Mouse (Mus musculus): ENCODE measurements around the gene Nlrc4.
"Not testable (repeated sequence)": the region's sequence is repeated elsewhere in the genome, so short reads cannot be mapped to it uniquely, and the experiment has no call there.

Gene Nlrc4

DNA sequence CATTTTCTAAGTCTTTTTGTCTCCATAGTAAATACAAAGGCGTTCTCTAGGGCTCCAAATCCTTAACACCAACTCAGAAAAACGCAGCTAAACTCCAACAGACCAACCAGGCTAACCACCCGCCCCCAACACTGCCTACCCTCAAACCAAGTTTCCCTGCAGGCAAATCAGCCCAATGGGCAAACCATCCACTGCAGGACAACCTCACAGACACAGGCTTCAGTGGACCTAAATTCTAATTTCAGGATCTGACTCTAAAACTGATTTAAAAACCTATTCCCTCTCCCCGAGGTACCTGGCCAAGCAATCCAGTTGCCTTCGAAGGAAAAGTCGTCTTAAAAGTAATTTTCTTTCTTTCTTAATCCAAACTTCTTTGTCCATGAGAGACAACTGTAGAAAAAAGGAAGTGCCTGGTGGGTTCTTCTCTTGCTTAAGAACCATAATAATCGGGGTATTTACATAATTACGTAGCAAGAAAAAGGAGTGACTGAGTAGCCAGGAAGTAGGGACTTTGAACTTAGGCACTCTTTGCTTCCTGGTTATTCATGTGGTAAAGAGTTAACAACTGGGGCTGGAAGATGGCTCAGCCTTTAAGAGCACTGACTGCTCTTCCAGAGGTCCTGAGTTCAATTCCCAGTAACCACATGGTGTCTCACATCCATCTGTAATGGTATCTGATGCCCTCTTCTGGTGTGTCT, at the start of gene Nlrc4:
TSS of gene Nlrc4 (minus strand) at position 432 of the 698 bp plus-strand sequence.
- in situ Hi-C loops (cut with MboI; ENCODE audit: unreplicated experiment in 2 of 2): no loop called here

- in situ Hi-C loops (cut with MboI; ENCODE audit: unreplicated experiment in 2 of 2): no loop called here
Observed at GRCm38 (mm10) chr17:74508600-74508999, 49.7 kb upstream of the Nlrc4 start.

DNA sequence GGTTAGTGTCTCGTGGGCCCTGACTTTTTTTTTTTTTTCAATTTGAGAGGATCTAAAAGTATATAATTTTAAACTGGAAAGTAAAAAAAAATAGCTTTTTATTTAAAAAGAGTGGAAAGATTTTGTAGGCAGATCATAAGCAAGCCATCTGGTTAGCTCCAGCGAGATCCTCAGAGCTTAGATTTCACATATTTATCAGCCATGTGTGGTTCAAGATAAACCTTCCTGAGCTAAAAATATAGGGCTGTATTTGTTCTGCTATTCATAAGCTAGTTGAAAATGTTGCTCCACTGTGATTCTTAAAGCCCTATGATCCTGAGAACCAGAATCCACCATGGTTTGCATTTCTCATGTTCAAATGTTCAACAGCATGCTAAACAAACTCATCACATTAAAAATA, 49.0 kb upstream of the Nlrc4 start:
- in situ Hi-C loops (cut with MboI; ENCODE audit: unreplicated experiment in 2 of 2): no loop called here

DNA sequence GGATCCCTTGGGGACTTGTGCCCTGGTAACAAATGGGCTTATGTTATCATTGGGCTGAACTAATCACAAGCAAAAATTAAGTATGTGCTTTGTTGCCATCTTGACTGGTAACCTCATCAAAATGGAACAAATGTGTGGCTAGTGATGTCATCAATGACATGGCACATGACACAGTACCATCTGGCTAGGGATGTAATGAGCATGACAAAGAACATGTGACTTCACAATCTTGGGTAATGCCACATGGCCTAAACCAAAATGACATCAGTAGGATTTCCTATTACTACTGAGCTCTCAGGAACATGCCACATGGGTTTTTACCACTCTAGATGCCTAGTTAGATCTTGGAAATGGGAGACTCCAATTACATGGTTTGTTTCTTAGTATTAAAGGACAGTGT, 42.1 kb upstream of the Nlrc4 start:
- in situ Hi-C loops (cut with MboI; ENCODE audit: unreplicated experiment in 2 of 2): no loop called here

DNA sequence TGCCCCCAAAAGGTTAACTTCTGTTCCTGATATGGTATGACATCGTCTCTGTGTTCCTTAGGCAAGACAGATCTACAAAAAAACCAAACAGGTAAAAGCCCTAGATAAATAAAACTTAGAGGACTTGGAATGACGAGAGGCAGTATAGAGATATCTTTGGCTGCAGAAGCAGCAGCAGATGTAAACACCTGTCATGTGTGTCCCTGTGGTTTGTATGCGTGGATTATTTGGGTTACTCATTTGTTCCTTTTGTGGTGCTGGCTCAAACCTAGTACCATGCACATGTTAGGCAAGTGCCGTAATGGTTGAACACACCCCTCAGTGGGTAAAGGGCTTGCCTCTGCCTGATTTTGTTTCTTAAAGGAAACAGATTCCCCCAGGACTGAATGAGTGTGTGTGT, 41.3 kb upstream of the Nlrc4 start:
- in situ Hi-C loops (cut with MboI; ENCODE audit: unreplicated experiment in 2 of 2): no loop called here

- in situ Hi-C loops (cut with MboI; ENCODE audit: unreplicated experiment in 2 of 2): loop anchor here in 1 of 2 experiments (5.0 kb wide), 1 partner anchor 121 kb away; no protein-coding TSS in a partner anchor
Observed at GRCm38 (mm10) chr17:74491565-74491964, 32.6 kb upstream of the Nlrc4 start.

DNA sequence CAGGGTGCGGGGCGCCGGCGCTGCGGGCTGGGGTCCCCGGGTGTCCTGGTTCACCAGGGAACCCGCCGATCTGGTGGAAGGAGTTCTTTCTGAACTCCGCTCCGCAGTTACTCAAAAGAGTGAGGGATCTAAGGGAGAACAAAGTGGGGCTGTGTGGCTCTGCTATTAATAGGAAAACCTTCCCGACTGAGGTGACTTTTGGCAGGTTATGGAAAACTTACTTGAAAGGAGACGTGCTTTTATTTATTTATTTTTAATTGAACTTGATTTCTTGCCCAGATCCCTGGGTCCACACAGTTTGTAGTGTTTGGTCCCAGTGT, 30.9 kb upstream of the Nlrc4 start:
- in situ Hi-C loops (cut with MboI; ENCODE audit: unreplicated experiment in 2 of 2): loop anchor here in 1 of 2 experiments (5.0 kb wide), 1 partner anchor 122 kb away; no protein-coding TSS in a partner anchor

DNA sequence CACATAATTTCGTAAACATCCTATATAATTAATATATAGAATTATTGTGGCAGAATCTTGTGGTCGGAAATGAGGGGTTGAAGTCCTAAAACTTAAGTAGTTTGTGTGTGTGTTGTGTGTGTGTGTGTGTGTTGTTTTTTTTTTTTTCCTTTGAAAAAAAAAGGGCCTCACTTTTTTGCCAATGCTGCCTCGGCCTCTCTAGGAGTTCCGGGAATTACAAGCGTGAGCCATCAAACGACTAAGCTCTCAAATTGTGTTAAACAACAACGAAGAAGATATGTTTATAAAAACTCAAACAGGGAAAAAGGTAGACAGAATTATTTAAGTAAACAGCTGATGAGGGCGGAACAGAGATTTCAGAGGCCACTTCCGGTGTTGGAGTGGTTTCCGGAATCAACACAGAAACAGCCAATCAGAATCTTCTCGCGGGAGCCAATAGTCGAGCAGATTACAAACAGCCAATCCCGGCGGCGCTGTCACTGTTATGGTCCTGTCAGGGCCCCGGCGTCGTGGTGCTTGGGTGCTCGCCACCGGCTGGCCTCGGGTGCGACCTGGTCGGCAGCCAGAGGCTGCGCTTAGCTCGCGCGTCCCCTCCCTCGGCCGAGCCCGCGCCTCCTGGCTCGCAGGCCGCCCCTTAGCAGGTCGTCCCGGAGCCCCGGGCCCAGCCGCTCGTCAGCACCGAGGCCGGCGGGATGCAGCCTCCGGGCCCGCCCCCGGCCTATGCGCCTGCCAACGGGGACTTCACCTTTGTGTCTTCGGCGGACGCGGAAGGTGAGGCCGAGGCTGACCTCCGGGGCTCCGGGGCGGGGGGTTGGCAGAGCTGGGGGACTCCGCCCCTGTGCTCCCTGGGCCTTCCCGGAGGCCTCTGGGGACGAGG, 30.3 kb upstream of the Nlrc4 start, which contains the start of gene Yipf4:
TSS of gene Yipf4 (plus strand) at position 470 of the 877 bp plus-strand sequence.
- in situ Hi-C loops (cut with MboI; ENCODE audit: unreplicated experiment in 2 of 2): no loop called here

DNA sequence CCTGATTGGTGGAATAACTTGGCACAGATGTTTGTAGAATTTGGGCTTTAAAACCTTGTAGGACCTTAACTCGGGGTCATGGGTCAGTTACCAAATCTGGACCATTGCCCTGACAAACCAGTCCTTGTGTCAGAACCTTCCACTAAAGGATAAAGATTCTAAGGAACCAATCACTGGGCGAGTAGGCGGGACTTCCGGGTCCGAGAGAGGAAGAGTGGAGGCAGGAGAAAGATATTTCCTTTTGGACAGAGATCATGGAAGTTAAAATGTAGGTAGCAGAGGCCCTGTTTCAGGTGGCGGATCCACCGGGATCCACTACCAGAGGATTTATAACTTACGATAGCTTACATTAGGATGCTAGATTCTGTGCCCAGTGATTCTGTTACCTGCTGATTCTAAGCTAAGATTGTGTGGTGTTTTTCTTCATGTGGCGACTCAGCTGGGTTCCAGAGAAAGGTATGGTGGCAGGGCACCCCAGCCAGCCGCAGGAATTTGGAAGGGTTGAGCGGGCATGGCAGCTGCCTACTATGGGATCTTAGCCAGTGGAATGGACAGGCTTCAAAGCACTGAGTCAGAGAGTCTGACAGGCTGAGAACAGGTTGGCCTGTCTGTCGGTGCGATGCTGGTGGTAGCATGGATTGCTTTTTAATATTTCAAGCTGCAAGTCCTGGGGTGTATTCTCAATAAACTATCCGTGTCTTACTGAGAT, 21.6 kb upstream of the Nlrc4 start:
- in situ Hi-C loops (cut with MboI; ENCODE audit: unreplicated experiment in 2 of 2): no loop called here

- in situ Hi-C loops (cut with MboI; ENCODE audit: unreplicated experiment in 2 of 2): not testable (repeated sequence)
Observed at GRCm38 (mm10) chr17:74470133-74470532, 11.2 kb upstream of the Nlrc4 start.

DNA sequence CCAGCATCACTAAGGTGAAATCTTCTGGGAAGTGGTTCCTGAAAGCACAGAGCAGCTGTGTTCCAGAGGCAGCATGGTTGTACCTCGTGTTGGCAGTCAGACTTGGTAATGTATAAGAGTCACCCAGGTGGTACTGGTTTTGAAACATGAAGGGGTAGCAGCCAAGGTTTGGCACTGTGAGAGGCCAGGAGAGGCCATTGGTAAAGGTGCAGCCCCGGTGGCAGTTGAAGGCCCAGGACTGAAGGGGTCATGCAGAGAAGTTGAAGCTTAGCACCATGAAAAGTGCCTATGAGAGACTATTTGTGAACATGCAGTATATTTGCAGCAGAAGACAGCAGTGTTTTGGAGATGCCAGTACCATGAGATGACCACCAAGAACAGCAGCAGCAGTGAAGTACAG, 9.0 kb upstream of the Nlrc4 start:
- in situ Hi-C loops (cut with MboI; ENCODE audit: unreplicated experiment in 2 of 2): not testable (repeated sequence)

- in situ Hi-C loops (cut with MboI; ENCODE audit: unreplicated experiment in 2 of 2): no loop called here
Observed at GRCm38 (mm10) chr17:74463510-74463909, 4.6 kb upstream of the Nlrc4 start.

- in situ Hi-C loops (cut with MboI; ENCODE audit: unreplicated experiment in 2 of 2): no loop called here
Observed at GRCm38 (mm10) chr17:74457972-74458677, 817 bp downstream of the Nlrc4 start.

DNA sequence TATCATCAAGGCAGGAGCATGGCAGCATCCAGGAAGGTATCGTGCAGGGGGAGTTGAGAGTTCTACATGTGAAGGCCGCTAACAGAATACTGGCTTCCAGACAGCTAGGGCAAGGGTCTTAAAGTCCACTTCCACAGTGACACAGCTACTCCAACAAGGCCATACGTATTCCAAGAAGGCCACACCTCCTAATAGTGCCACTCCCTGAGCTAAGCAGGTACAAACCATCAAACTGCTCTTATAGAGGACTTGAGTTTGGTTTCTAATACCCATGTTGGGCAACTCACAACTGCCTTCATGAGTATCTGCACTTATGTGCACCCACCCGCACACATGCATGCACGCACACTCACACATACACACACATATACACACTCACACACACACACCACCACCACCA, 2.1 kb downstream of the Nlrc4 start:
- in situ Hi-C loops (cut with MboI; ENCODE audit: unreplicated experiment in 2 of 2): no loop called here

- in situ Hi-C loops (cut with MboI; ENCODE audit: unreplicated experiment in 2 of 2): no loop called here
Observed at GRCm38 (mm10) chr17:74455426-74455825, 3.5 kb downstream of the Nlrc4 start.

DNA sequence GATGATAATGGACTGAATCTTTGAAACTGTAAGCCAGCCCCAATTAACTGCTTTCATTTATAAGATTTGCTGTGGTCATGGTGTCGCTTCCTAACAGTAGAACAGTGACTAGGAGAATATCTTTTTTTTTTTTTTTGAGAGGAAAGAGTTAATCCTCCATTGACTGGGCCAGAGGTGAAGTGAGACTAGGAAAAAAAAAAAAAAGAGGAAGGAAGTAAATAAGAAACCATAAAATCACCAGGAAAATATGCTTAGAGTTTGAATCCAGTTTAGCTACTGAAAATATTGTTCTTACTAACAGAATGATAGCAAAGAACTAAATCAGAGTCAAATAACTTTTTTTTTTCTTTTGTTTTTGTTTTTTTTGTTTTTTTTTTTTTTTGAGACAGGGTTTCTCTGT, 4.3 kb downstream of the Nlrc4 start:
- in situ Hi-C loops (cut with MboI; ENCODE audit: unreplicated experiment in 2 of 2): no loop called here

DNA sequence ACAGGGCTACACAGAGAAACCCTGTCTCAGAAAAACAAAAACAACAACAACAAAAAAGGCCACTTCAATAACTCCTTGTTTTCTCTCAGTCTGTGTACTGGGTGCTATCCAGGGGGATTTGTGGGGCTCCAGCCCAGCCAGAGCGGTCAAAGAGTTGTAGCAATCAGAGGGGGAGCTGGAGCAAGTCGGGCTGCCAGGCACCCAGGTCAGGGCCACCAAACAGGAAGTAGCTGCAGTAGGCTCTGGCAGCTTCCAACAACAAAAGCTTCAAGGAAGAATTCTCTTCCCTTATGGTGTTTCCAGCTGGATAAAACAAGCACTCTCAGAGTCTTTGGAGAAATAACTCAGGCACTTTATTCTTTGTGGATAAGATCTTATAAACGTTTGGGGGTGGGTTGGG, 5.0 kb downstream of the Nlrc4 start:
- in situ Hi-C loops (cut with MboI; ENCODE audit: unreplicated experiment in 2 of 2): no loop called here

DNA sequence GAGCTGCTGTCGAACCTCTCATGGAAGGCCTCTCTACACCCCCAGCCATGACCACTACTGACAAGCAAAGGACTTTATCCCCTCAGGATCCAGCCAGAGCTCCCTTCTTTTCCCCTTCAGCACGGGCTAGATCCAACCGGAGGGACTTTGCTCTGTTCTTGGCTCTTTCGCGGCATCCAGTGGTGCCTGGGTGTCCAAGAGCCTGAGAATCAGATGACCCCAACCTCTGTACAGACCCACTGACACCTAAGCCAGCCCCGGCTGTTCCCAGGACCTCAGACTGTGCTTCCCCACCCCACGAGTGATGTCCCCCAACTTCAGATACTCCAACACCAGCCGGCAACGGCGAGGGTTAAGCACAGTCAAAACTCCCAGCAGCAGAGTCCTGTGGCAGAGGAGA, 9.2 kb downstream of the Nlrc4 start:
- in situ Hi-C loops (cut with MboI; ENCODE audit: unreplicated experiment in 2 of 2): no loop called here

GRCm38 (mm10) chr17:74440486-74440885, 18.5 kb downstream of the Nlrc4 start:
- in situ Hi-C loops (cut with MboI; ENCODE audit: unreplicated experiment in 2 of 2): no loop called here

- in situ Hi-C loops (cut with MboI; ENCODE audit: unreplicated experiment in 2 of 2): no loop called here
Observed at GRCm38 (mm10) chr17:74437762-74438161, 21.2 kb downstream of the Nlrc4 start.

DNA sequence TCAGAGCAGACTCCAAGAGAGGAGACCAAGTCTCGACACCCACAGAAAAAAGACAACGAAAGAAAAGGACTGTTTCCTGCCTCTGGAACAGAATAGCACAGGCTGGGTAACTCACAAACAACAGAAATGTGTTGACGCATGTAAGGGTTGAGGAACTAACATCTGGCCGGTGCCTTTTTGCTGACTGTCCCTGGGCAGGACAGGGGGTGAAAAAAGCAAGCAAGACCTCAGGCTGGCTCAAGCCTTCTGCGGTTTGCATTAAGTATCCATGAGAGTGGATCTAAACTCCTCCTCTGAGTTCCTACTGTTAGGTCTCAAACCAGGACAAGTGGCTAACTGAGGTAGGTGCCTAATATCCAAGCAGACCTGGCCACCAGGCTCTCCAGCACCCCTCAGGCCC, 26.3 kb downstream of the Nlrc4 start:
- in situ Hi-C loops (cut with MboI; ENCODE audit: unreplicated experiment in 2 of 2): no loop called here
